Mouse (Mus musculus) forebrain, embryonic 10.5 days (tissue): ENCODE data around the gene Obscn. TPM values are rescaled to one million over a fixed set of nuclear protein-coding genes. Genes with fewer than 3 reads are reported as not detected.

ENCODE experiments used
- DNase-seq: peaks from one replicate; pipeline ENCODE4 v3.0.0-alpha.2; 2017; ENCODE audit warnings: low spot score; ENCODE audit errors: extremely low spot score
- H3K27ac ChIP-seq: fragments of 300-500 bp; sonication (generic); 2 replicates; pipeline ENCODE4 v1.5.1; 2016; ENCODE audit warnings: mild to moderate bottlenecking
- H3K27me3 ChIP-seq: fragments of 300-500 bp; sonication (generic); 2 replicates; pipeline ENCODE4 v1.6.1; 2016; ENCODE audit warnings: mild to moderate bottlenecking; ENCODE audit not compliant: poor library complexity, severe bottlenecking
- H3K36me3 ChIP-seq: fragments of 300-500 bp; sonication (generic); replicated peaks from 2 replicates; pipeline ENCODE4 v1.6.1; 2016; ENCODE audit warnings: mild to moderate bottlenecking, moderate library complexity
- H3K4me1 ChIP-seq: fragments of 300-500 bp; sonication (generic); 2 replicates; pipeline ENCODE4 v1.6.1; 2016
- H3K4me3 ChIP-seq: fragments of 300-500 bp; sonication (generic); 2 replicates; pipeline ENCODE4 v1.5.1; 2016; ENCODE audit warnings: mild to moderate bottlenecking, moderate library complexity
- H3K9me3 ChIP-seq: fragments of 300-500 bp; sonication (generic); 2 replicates; pipeline ENCODE4 v1.6.1; 2016; ENCODE audit warnings: mild to moderate bottlenecking, moderate library complexity
- WGBS: fragments of 180-500 bp; shearing (Covaris S2); methylation state at CpG from one replicate; pipeline ENCODE4 v1.1.7; 2016; 5-methylcytosine and 5-hydroxymethylcytosine counted together
- polyA plus RNA-seq: library from polyadenylated mRNA; unstranded; fragments of >200 nt; fragmentation: Nextera tagmentation; extraction: Ambion mirVana; gene quantifications from 2 replicates; pipeline ENCODE4 v1.2.1, GENCODE M21; 2016

Gene Obscn
- polyA plus RNA-seq, 1 experiment from 2014 or later: 0.01 TPM

- Histone ChIP-seq H3K4me3 (peak overlapping the region; percentile 39), H3K36me3 (no peaks in the 10 kb centered on the region), H3K4me1 (peaks cover 20% of the 10 kb centered on the region), H3K27me3 (peaks cover 83% of the 10 kb centered on the region), H3K27ac (no peak overlapping the region), H3K9me3 (no peaks in the 10 kb centered on the region)
- no peak for DNase-seq
- WGBS: 6% methylated on average over 55 of the region's 55 CpGs
These were observed 966 bp downstream of the Obscn start for GRCm38 (mm10) chr11:59135051-59135820.

- 8% methylated on average over 30 of the region's 35 CpGs for WGBS
- no peaks in the 10 kb centered on the region for H3K9me3 ChIP-seq
- H3K4me1 ChIP-seq: peaks cover 20% of the 10 kb centered on the region
- DNase-seq: no peak
- no peak overlapping the region for H3K27ac ChIP-seq
- H3K36me3 ChIP-seq: no peaks in the 10 kb centered on the region
- peak overlapping the region; percentile 15; the same call in 1 of the 2 replicates for H3K4me3 ChIP-seq
- peaks cover 83% of the 10 kb centered on the region for H3K27me3 ChIP-seq
These were observed 1.7 kb downstream of the Obscn start for GRCm38 (mm10) chr11:59134373-59134997.

GRCm38 (mm10) chr11:59132065-59132464 is 4.1 kb downstream of the Obscn start:
- Histone ChIP-seq H3K4me3 (no peak overlapping the region), H3K27ac (no peak overlapping the region), H3K9me3 (no peaks in the 10 kb centered on the region), H3K27me3 (peaks cover 61% of the 10 kb centered on the region), H3K4me1 (peaks cover 20% of the 10 kb centered on the region), H3K36me3 (no peaks in the 10 kb centered on the region)
- DNase-seq: no peak
- WGBS: 63% methylated on average over 2 of the region's 3 CpGs

- WGBS: 76% methylated on average over 18 of the region's 18 CpGs
These were observed 4.8 kb downstream of the Obscn start for GRCm38 (mm10) chr11:59131348-59131919.

GRCm38 (mm10) chr11:59130782-59131181 is 5.4 kb downstream of the Obscn start:
- H3K27ac ChIP-seq: no peak overlapping the region
- H3K27me3 ChIP-seq: peaks cover 48% of the 10 kb centered on the region
- WGBS: 93% methylated on average over 9 of the region's 9 CpGs
- no peaks in the 10 kb centered on the region for H3K9me3 ChIP-seq
- DNase-seq: no peak
- H3K4me3 ChIP-seq: no peak overlapping the region
- H3K36me3 ChIP-seq: no peaks in the 10 kb centered on the region
- H3K4me1 ChIP-seq: peaks cover 16% of the 10 kb centered on the region

More at GRCm38 (mm10) chr11:59131348-59131919, 4.8 kb downstream of the Obscn start:
- Histone ChIP-seq H3K9me3 (no peaks in the 10 kb centered on the region), H3K36me3 (no peaks in the 10 kb centered on the region), H3K27me3 (peaks cover 54% of the 10 kb centered on the region), H3K27ac (no peak overlapping the region), H3K4me1 (peaks cover 20% of the 10 kb centered on the region), H3K4me3 (no peak overlapping the region)
- DNase-seq: no peak

- no peak for DNase-seq
- no peaks in the 10 kb centered on the region for H3K4me1 ChIP-seq
- H3K9me3 ChIP-seq: peaks cover 6% of the 10 kb centered on the region; the same call in 1 of the 2 replicates
- no peak overlapping the region for H3K4me3 ChIP-seq
- no peaks in the 10 kb centered on the region for H3K36me3 ChIP-seq
- WGBS: 94% methylated on average over 5 of the region's 5 CpGs
- H3K27me3 ChIP-seq: no peaks in the 10 kb centered on the region
- no peak overlapping the region for H3K27ac ChIP-seq
These were observed 30.3 kb downstream of the Obscn start for GRCm38 (mm10) chr11:59105945-59106344.

- WGBS: 72% methylated on average over 3 of the region's 3 CpGs
- no peak for DNase-seq
- H3K36me3 ChIP-seq: no peaks in the 10 kb centered on the region
- H3K4me3 ChIP-seq: no peak overlapping the region
- H3K4me1 ChIP-seq: no peaks in the 10 kb centered on the region
- H3K9me3 ChIP-seq: peaks cover 6% of the 10 kb centered on the region; the same call in 1 of the 2 replicates
- H3K27me3 ChIP-seq: no peaks in the 10 kb centered on the region
- H3K27ac ChIP-seq: no peak overlapping the region
These were observed 33.9 kb downstream of the Obscn start for GRCm38 (mm10) chr11:59102324-59102723.

- no peak overlapping the region for H3K27ac ChIP-seq
- no peaks in the 10 kb centered on the region for H3K36me3 ChIP-seq
- no peak for DNase-seq
- H3K27me3 ChIP-seq: no peaks in the 10 kb centered on the region
- H3K4me3 ChIP-seq: no peak overlapping the region
- 28% methylated on average over 2 of the region's 2 CpGs for WGBS
- H3K9me3 ChIP-seq: peaks cover 3% of the 10 kb centered on the region; the same call in 1 of the 2 replicates
- no peaks in the 10 kb centered on the region for H3K4me1 ChIP-seq
These were observed 37.9 kb downstream of the Obscn start for GRCm38 (mm10) chr11:59098339-59098738.

GRCm38 (mm10) chr11:59097770-59098169 is 38.4 kb downstream of the Obscn start:
- peaks cover 3% of the 10 kb centered on the region; the same call in 1 of the 2 replicates for H3K9me3 ChIP-seq
- no peak overlapping the region for H3K4me3 ChIP-seq
- no peaks in the 10 kb centered on the region for H3K4me1 ChIP-seq

GRCm38 (mm10) chr11:59094213-59094612 is 42.0 kb downstream of the Obscn start:
- 70% methylated on average over 4 of the region's 4 CpGs for WGBS
- Histone ChIP-seq H3K27ac (no peak overlapping the region), H3K9me3 (peaks cover 3% of the 10 kb centered on the region; the same call in 1 of the 2 replicates), H3K27me3 (no peaks in the 10 kb centered on the region), H3K4me1 (no peaks in the 10 kb centered on the region), H3K4me3 (no peak overlapping the region), H3K36me3 (no peaks in the 10 kb centered on the region)
- no peak for DNase-seq

More at GRCm38 (mm10) chr11:59097770-59098169, 38.4 kb downstream of the Obscn start:
- Histone ChIP-seq H3K27ac (no peak overlapping the region), H3K27me3 (no peaks in the 10 kb centered on the region), H3K36me3 (no peaks in the 10 kb centered on the region)
- no peak for DNase-seq
- WGBS: 80% methylated on average over 5 of the region's 5 CpGs

- no peaks in the 10 kb centered on the region for H3K27me3 ChIP-seq
- no peaks in the 10 kb centered on the region for H3K36me3 ChIP-seq
- no peak overlapping the region for H3K4me3 ChIP-seq
- no peak overlapping the region for H3K27ac ChIP-seq
- DNase-seq: no peak
- no peaks in the 10 kb centered on the region for H3K4me1 ChIP-seq
- 93% methylated on average over 10 of the region's 10 CpGs for WGBS
- no peaks in the 10 kb centered on the region for H3K9me3 ChIP-seq
These were observed 48.6 kb downstream of the Obscn start for GRCm38 (mm10) chr11:59087581-59087980.

GRCm38 (mm10) chr11:59085200-59085599 is 51.0 kb downstream of the Obscn start:
- 90% methylated on average over 6 of the region's 6 CpGs for WGBS
- Histone ChIP-seq H3K36me3 (no peaks in the 10 kb centered on the region), H3K27me3 (no peaks in the 10 kb centered on the region), H3K4me3 (no peak overlapping the region), H3K4me1 (no peaks in the 10 kb centered on the region), H3K27ac (no peak overlapping the region), H3K9me3 (no peaks in the 10 kb centered on the region)
- DNase-seq: no peak

GRCm38 (mm10) chr11:59083125-59083524 is 53.1 kb downstream of the Obscn start:
- Histone ChIP-seq H3K36me3 (no peaks in the 10 kb centered on the region), H3K9me3 (no peaks in the 10 kb centered on the region), H3K4me3 (no peak overlapping the region), H3K4me1 (no peaks in the 10 kb centered on the region), H3K27me3 (no peaks in the 10 kb centered on the region), H3K27ac (no peak overlapping the region)
- no peak for DNase-seq
- WGBS: 85% methylated on average over 3 of the region's 3 CpGs
